Mouse (Mus musculus) embryonic facial prominence, embryonic 14.5 days (tissue): ENCODE results near the gene Ifi211. TPM values are rescaled to one million over a fixed set of nuclear protein-coding genes. Genes with fewer than 3 reads are reported as not detected.
"Not testable (repeated sequence)": the region's sequence is repeated elsewhere in the genome, so short reads cannot be mapped to it uniquely, and the experiment has no call there.

Experiments
- ATAC-seq: fragments of 200-750 bp; cut with Nextera tagmentation; 2 replicates; pipeline ENCODE4 v1.8.0; 2017; ENCODE audit warnings: low read depth, moderate number of reproducible peaks, moderate TSS enrichment
- DNase-seq: peaks from one replicate; pipeline ENCODE4 v3.0.0-alpha.2; 2015; ENCODE audit warnings: low spot score
- H3K27ac ChIP-seq: fragments of 300-500 bp; sonication (generic); replicated peaks from 2 replicates; pipeline ENCODE4 v1.5.1; 2014; ENCODE audit warnings: low read depth, mild to moderate bottlenecking, low read length, moderate library complexity
- H3K27me3 ChIP-seq: fragments of 300-500 bp; sonication (generic); replicated peaks from 2 replicates; pipeline ENCODE4 v1.6.1; 2014; ENCODE audit warnings: low read length; ENCODE audit not compliant: control insufficient read depth, insufficient read depth
- H3K36me3 ChIP-seq: fragments of 300-500 bp; sonication (generic); 2 replicates; pipeline ENCODE4 v1.6.1; 2014; ENCODE audit warnings: low read length, mixed read lengths; ENCODE audit not compliant: control insufficient read depth, insufficient read depth
- H3K4me1 ChIP-seq: fragments of 300-500 bp; sonication (generic); 2 replicates; pipeline ENCODE4 v1.6.1; 2014; ENCODE audit warnings: antibody characterized with exemption, low read length; ENCODE audit not compliant: control insufficient read depth, insufficient read depth
- H3K4me2 ChIP-seq: fragments of 300-500 bp; sonication (generic); 2 replicates; pipeline ENCODE4 v1.6.1; 2014; ENCODE audit warnings: low read depth, mild to moderate bottlenecking, low read length, moderate library complexity, mixed read lengths
- H3K4me3 ChIP-seq: fragments of 300-500 bp; sonication (generic); 2 replicates; pipeline ENCODE4 v1.5.1; 2014; ENCODE audit warnings: low read depth, mild to moderate bottlenecking, low read length
- H3K9ac ChIP-seq: fragments of 300-500 bp; sonication (generic); 2 replicates; pipeline ENCODE4 v1.6.1; 2014; ENCODE audit warnings: low read depth, mild to moderate bottlenecking, low read length, moderate library complexity, mixed read lengths
- H3K9me3 ChIP-seq: fragments of 300-500 bp; sonication (generic); 2 replicates; pipeline ENCODE4 v1.6.1; 2016; ENCODE audit warnings: low read length; ENCODE audit not compliant: control insufficient read depth
- WGBS: fragments of 180-500 bp; shearing (Covaris S2); extraction: QIAGEN DNeasy Blood & Tissue Kit; methylation state at CpG from one replicate; pipeline ENCODE4 v1.1.7; 2014; 5-methylcytosine and 5-hydroxymethylcytosine counted together
- polyA plus RNA-seq: library from polyadenylated mRNA; unstranded; fragments of >200 nt; fragmentation: Nextera tagmentation; extraction: Ambion mirVana; gene quantifications from 2 replicates; pipeline ENCODE4 v1.2.1, GENCODE M21; 2014

Ifi211 gene
- polyA plus RNA-seq, 1 experiment from 2014 or later, result 1.1 TPM

DNA sequence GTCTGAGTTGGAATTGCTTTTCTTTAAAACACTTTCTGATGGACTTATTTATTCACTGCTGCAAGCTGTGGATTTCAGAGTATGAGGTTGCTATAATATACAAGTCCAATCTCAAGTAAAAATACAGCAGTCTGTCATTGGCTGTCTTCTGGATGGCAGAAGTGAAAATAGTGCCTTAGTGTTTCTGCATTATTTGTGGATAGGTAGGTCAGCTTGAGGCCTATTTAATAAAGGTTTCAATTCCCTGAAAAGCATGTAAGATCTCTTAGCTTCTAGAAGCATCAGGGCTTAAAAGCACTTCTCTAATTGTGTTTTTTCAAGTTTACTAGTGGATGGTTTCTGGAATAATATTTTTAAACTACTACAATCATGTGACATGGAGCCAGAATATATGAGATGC is 23.1 kb downstream of the Ifi211 start:
- not testable (repeated sequence) for H3K27me3 ChIP-seq, H3K27ac ChIP-seq, H3K4me2 ChIP-seq, ATAC-seq, H3K4me1 ChIP-seq, H3K9me3 ChIP-seq, H3K9ac ChIP-seq, H3K4me3 ChIP-seq, DNase-seq, H3K36me3 ChIP-seq

DNA sequence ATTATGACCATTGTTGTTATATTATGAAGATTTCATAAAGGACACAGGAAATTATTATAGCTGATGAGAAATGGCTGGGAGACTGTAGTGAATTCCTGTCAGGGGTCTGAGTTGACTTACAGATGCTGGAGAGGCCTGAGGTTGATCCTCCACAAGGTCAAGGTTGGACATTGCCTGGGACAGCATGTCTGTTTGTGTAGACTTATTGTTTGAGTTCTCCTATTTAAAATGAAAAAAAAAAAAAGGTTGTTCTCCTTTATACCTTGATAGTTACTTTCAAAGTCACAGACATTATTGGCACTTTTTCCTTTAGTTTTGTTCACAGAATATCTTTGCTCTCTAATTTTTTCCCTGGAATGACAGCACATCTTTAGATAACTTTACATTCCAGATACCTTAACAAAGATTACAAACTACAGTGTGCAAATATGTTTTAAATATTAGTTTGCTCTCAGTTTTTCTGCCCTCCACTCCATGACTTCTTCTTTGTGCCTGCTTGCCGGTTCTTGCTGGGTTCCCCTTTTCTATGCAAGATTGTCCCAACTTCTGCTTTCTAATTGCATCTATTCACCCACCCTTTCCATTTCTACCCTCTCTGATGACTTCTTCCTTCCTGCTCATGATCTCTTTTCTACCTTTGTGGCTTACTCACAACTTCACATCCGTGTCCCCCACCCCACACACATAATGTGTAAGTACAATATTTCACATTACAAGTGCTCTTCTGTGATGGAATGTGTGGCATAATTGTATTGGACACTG is 25.6 kb downstream of the Ifi211 start:
- not testable (repeated sequence) for H3K9ac ChIP-seq, H3K4me2 ChIP-seq, H3K9me3 ChIP-seq, ATAC-seq, H3K4me3 ChIP-seq, H3K4me1 ChIP-seq, DNase-seq, H3K27ac ChIP-seq, H3K36me3 ChIP-seq, H3K27me3 ChIP-seq
- WGBS, result 100% methylated on average over 1 of the region's 2 CpGs

DNA sequence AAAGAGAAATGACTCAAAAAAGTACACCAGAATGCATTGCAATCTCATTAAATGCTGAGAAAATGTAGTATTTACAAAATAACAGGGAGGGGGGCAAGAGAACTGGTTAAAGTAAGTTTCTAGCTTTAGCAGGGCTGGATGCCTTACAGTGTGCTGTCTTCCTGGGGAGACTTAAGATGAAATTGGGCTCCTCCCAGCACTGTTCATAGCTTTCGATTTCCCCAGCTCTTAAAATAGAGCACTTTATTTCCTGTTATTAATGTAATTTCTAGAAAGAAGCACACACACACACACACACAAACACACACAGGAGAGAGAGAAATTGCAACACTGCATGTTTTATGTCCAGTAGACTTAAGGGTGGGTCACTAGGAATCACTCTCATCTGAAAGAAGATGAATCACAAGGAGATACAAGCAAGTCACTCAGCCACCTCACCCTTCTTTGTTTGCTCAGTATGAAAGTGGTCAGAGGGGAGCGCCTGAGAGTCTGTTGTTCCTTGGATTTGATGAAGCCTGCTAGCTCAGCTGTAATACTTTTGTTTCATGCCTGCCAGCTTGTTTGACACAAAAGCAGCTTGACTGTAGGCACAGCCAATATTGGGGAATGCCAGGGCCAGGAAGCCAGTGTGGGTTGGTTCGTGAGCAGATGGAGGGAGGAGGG is 32.7 kb downstream of the Ifi211 start:
- not testable (repeated sequence) for H3K9ac ChIP-seq, DNase-seq, H3K4me1 ChIP-seq, H3K36me3 ChIP-seq, H3K4me2 ChIP-seq, ATAC-seq, H3K9me3 ChIP-seq, H3K4me3 ChIP-seq, H3K27me3 ChIP-seq, H3K27ac ChIP-seq
- WGBS, result 47% methylated on average over 3 of the region's 3 CpGs

DNA sequence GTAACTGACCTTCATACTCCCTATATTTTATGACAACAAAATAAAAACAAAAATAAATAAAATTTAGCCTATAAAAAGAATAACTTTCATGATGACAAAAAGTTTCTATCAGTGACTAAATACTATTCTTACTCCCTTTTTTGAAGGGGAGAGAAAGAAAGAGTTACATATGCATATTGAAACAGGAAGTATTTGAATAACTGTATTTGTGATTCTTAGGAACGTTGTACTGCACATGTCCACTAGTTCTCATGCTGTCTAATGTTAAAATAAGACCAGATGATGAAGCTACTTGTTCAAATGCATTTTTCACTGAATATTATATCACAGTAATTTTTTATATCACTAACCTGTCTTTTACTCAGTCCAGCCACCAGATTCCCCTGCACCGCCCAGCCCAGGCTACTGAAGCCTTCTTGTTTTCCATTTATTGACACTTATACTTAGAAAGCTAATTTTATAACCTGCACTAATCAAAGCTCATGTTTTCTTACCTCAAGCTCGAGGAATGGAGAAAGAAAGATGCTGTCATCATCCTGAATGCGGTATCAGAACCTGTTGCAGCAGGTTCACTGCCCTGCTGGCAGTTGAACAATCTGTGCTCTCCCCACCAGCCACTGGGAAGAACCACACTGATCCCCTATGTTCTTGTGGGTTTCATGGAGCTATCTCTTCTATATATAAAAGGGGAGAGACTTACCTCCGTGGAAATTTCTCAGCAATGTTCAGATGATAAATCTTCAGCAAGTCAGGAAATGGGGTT is 33.4 kb downstream of the Ifi211 start:
- 75% methylated on average over 5 of the region's 5 CpGs for WGBS
- not testable (repeated sequence) for H3K27me3 ChIP-seq, H3K36me3 ChIP-seq

DNA sequence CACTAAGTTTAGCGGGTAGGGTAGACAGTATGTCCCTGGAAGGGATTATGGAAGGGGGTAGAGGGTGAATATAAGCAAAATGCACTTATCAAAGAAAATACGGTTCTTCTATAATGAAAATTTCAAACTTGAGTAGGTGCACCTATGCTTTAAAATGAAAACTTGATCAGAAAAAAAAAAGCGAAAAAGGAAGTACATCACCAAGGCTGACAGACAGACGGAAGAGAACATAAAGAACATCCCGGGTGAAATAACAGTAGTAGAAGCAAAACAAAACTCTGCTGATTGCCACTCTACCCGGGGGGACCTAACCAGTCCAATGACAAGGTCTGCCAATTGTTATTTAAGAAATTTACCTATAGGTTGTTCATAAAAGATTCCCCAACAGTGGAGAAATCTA is 34.6 kb downstream of the Ifi211 start:
- not testable (repeated sequence) for H3K36me3 ChIP-seq, ATAC-seq, H3K4me2 ChIP-seq, H3K9ac ChIP-seq, H3K27me3 ChIP-seq, H3K4me1 ChIP-seq, H3K9me3 ChIP-seq, DNase-seq, H3K4me3 ChIP-seq, H3K27ac ChIP-seq
- WGBS, result 95% methylated on average over 6 of the region's 6 CpGs

More for the DNA sequence above, 33.4 kb downstream of the Ifi211 start:
- not testable (repeated sequence) for H3K27ac ChIP-seq, H3K4me3 ChIP-seq, H3K4me2 ChIP-seq, H3K9me3 ChIP-seq, H3K4me1 ChIP-seq, DNase-seq, ATAC-seq, H3K9ac ChIP-seq

DNA sequence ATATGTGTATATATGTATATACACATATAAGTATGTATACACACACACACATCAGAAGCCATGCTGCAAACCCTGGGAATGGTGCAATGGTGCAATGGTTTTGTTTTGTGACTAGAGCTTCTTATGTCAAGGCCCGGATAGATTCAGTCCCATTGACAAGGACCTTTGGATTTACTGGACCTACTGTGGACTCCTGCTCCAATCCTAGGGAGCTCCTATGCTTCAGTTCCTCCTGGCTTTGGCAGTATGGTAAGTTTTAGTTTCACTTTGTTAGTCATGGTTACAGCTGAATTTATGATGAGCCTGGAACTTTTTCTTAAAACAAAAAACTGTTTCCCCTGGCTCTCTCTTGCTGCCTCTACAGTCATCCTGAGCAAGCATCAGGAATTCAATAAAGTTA is 35.7 kb downstream of the Ifi211 start:
- H3K9ac ChIP-seq, H3K36me3 ChIP-seq, H3K4me2 ChIP-seq, H3K27ac ChIP-seq, H3K27me3 ChIP-seq, ATAC-seq, H3K4me1 ChIP-seq, H3K4me3 ChIP-seq, DNase-seq, H3K9me3 ChIP-seq: not testable (repeated sequence)
- 95% methylated on average over 1 of the region's 1 CpGs for WGBS

DNA sequence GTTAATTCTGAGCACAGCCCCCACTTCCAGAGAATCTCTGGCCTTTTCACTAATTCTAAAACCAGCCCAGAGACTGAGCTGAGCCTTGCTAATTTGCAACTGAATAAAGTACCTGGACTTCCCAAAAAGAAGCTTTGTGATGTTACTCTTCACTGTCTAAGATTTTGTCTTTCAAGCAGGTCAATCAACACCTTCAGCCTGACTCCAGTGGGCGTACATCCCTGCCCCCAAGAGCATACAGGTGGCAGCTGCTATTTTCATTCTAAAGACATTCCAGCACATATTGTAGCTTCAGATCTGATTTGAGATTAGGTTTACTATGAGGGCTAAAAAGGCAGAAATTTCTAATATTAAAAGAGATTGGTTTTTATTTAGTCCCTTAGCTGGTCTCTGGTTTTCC is 44.3 kb downstream of the Ifi211 start:
- not testable (repeated sequence) for H3K4me3 ChIP-seq, H3K4me1 ChIP-seq, DNase-seq, H3K27me3 ChIP-seq, H3K36me3 ChIP-seq, H3K4me2 ChIP-seq, ATAC-seq, H3K9me3 ChIP-seq, H3K27ac ChIP-seq, H3K9ac ChIP-seq
- WGBS, result 82% methylated on average over 1 of the region's 1 CpGs

DNA sequence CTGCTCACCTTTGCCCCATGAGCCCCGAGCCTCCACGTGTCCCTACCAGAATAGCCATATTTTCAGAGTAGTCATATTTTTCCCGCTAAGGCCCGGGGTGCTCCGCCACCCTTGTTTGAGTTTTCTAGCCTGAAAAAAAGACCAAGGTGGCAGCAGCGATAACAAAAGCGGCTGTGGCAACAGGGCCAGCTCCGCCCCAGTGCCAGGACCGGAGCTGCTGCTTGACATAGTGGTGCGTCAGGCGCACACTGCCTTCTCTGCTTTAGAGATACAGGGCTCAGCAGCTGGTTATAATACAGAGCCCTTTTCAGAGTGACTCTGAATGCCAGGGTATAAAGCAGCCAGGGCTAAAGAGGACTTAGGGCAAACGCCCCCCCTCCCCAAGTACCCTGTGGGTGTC is 46.3 kb downstream of the Ifi211 start:
- Histone ChIP-seq H3K27ac (no peak overlapping the region), H3K9ac (no peak overlapping the region), H3K4me3 (no peak overlapping the region), H3K36me3 (no peaks in the 10 kb centered on the region), H3K4me2 (no peak overlapping the region), H3K9me3 (no peaks in the 10 kb centered on the region), H3K27me3 (no peaks in the 10 kb centered on the region), H3K4me1 (no peaks in the 10 kb centered on the region)
- DNase-seq (no peak), ATAC-seq (no peak)
- 87% methylated on average over 12 of the region's 12 CpGs for WGBS
